Mouse (Mus musculus): ENCODE data around the gene Rps17. TPM values are rescaled to one million over a fixed set of nuclear protein-coding genes. Genes with fewer than 3 reads are reported as not detected.

Rps17 gene
- 1,243 and 1,376 TPM in 2 replicates for polyA plus RNA-seq (2012; rRNA removed)

DNA sequence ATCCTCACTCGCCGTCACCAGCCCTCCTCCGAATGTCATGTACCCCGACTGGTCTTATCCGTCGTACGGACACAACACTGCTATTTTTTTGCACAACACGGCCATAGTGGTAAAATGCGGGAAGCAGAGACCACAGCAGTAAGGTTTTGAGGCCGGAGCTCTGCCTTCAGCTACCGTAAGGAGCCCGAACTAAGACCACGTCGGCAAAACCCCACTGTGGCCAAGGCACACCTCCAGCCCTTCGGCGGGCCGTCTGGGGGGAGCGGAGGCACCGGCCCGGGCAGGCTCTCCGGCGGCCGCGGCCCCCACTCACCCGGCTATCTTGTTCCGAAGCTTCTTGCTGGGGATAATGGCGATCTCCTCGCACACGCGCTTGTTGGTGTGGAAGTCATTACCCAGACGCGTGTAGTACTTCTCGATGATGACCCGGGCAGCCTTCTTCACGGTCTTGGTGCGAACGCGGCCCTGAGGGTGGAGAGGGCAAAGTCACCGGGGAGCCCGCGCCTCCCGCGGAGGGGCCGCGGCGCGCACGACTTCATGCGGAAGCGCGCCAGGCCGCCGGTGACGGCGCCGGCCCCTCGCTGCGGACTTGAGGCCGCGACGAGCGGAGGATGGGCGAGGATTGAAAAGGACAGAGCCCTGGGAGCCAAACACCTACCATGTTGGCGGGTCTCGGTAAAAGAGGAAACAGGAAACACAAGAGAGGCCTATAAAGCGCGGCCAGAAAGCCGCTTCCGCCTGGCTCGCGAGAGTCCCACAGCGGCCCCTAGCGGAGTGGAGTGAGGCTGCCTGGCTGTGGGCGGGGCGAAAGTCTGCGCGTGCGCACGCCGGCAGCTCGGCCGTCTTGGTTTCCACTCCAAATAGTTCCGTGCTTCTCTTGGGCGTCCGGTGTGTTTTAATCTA, at the start of gene Rps17:
TSS of gene Rps17 (minus strand) at position 711 of the 903 bp plus-strand sequence.
- H3K36me3 ChIP-seq (ENCODE audit: control insufficient read depth, insufficient read depth, low read length) = peaks cover 4% of the 10 kb centered on the region; the same call in 1 of the 2 replicates
- peak within 1 kb of the TSS; percentile 73 for H3K27ac ChIP-seq (ENCODE audit: insufficient read depth, low read depth, low read length)
- peak within 1 kb of the TSS; percentile 78 for H3K4me3 ChIP-seq (ENCODE audit: insufficient read depth, low read depth, low read length)
- no peaks in the 10 kb centered on the region for H3K27me3 ChIP-seq (replicated peaks; ENCODE audit: control insufficient read depth, insufficient read depth, low read length)
- H3K4me1 ChIP-seq (ENCODE audit: control insufficient read depth, insufficient read depth, low read length) = peaks cover 16% of the 10 kb centered on the region; the same call in 1 of the 2 replicates
- peak; percentile 77 for TF ChIP-seq CTCF (conservative IDR thresholded peaks at IDR 0.05; ENCODE audit: insufficient read depth, insufficient read length, low read depth, low read length)
- peak; percentile 51 for TF ChIP-seq POLR2A (IDR thresholded peaks at IDR 0.05; ENCODE audit: low read depth, low read length)
- WGBS = under 1% methylated on average over 85 of the region's 85 CpGs
- DNase-seq = peak; percentile 97

DNA sequence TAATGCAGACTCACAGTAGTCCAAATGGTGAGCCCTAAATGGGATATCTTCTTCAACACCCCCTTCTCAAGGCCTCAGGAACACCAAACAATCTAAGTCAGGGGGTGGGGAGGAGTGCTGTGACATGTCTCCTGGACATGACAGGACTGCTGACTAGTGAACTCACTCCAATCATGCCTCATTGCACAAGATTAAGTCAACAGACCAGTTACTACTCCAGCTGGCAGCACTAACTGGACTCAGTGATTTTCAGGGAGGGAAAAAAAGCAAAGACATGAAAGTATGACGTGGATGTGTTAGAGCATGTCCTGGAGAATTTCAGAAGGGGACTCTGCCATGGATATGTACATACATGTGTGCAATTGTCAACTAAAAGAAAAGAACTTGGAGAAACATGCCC, 34.3 kb upstream of the Rps17 start:
- Histone ChIP-seq H3K4me3 (ENCODE audit: insufficient read depth, low read depth, low read length) (no peak overlapping the region), H3K36me3 (ENCODE audit: control insufficient read depth, insufficient read depth, low read length) (no peaks in the 10 kb centered on the region), H3K27me3 (replicated peaks; ENCODE audit: control insufficient read depth, insufficient read depth, low read length) (no peaks in the 10 kb centered on the region), H3K4me1 (ENCODE audit: control insufficient read depth, insufficient read depth, low read length) (no peaks in the 10 kb centered on the region), H3K27ac (ENCODE audit: insufficient read depth, low read depth, low read length) (no peak overlapping the region)
- TF ChIP-seq POLR2A (IDR thresholded peaks at IDR 0.05; ENCODE audit: low read depth, low read length) (no peak), CTCF (conservative IDR thresholded peaks at IDR 0.05; ENCODE audit: insufficient read depth, insufficient read length, low read depth, low read length) (no peak)
- 49% methylated on average over 1 of the region's 1 CpGs for WGBS
- no peak for DNase-seq

DNA sequence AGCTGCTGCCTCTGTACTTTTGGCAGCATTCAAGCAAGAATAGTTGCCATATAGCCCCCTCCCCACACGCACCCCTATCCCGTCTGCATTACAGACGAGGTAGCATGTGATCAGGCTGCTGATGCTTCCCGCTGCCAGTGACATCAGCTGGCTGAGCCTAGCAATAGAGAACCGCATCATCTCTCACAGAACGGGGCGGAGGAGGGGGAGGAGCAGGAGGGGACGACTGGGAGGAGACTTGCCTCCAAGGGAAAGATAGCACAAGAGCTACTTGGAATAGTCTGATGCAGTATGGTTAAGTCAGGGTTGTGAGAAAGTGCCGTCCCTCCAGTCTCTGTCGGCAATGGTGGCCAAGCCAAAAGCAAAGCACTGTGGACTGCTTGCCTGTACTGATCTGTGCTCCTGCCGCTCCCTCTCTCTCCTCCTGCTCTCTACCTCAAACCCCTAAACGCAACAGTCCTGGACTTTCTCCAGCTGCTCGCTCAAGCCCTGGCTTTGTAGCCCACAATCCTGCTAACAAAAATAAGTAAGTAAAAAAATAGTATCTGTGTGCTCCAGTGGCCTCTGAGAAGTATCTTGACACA, 27.4 kb upstream of the Rps17 start:
- DNase-seq = no peak
- Histone ChIP-seq H3K4me3 (ENCODE audit: insufficient read depth, low read depth, low read length) (no peak overlapping the region), H3K36me3 (ENCODE audit: control insufficient read depth, insufficient read depth, low read length) (no peaks in the 10 kb centered on the region), H3K27me3 (replicated peaks; ENCODE audit: control insufficient read depth, insufficient read depth, low read length) (no peaks in the 10 kb centered on the region), H3K4me1 (ENCODE audit: control insufficient read depth, insufficient read depth, low read length) (peaks cover 3% of the 10 kb centered on the region; the same call in 1 of the 2 replicates), H3K27ac (ENCODE audit: insufficient read depth, low read depth, low read length) (no peak overlapping the region)
- no peak for TF ChIP-seq POLR2A (IDR thresholded peaks at IDR 0.05; ENCODE audit: low read depth, low read length)
- TF ChIP-seq CTCF (conservative IDR thresholded peaks at IDR 0.05; ENCODE audit: insufficient read depth, insufficient read length, low read depth, low read length) = no peak
- 11% methylated on average over 13 of the region's 13 CpGs for WGBS

DNA sequence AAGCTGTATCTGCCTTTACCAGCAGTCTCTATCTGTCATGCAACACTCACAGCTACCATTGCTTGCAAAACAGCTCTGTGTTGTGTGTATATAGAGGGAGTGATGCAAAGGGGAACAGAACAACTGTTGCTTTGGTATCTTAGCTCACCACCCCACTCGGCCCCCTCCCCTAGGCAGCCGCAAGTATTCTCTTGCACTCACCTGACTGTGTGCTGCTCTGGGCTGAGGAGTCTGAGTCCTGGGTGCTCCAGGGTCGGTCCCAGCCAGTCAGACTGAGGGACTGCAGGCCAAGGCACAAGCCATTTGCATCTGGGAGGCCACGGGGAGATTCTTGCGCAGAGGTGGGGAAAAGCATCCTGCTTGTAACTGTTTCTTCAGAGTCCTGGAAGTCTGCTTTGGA, 26.8 kb upstream of the Rps17 start:
- H3K4me1 ChIP-seq (ENCODE audit: control insufficient read depth, insufficient read depth, low read length) = peaks cover 3% of the 10 kb centered on the region; the same call in 1 of the 2 replicates
- H3K27ac ChIP-seq (ENCODE audit: insufficient read depth, low read depth, low read length) = no peak overlapping the region
- no peak for DNase-seq
- TF ChIP-seq POLR2A (IDR thresholded peaks at IDR 0.05; ENCODE audit: low read depth, low read length) = no peak
- no peak for TF ChIP-seq CTCF (conservative IDR thresholded peaks at IDR 0.05; ENCODE audit: insufficient read depth, insufficient read length, low read depth, low read length)
- H3K4me3 ChIP-seq (ENCODE audit: insufficient read depth, low read depth, low read length) = no peak overlapping the region
- H3K36me3 ChIP-seq (ENCODE audit: control insufficient read depth, insufficient read depth, low read length) = no peaks in the 10 kb centered on the region
- 38% methylated on average over 5 of the region's 5 CpGs for WGBS
- H3K27me3 ChIP-seq (replicated peaks; ENCODE audit: control insufficient read depth, insufficient read depth, low read length) = no peaks in the 10 kb centered on the region

DNA sequence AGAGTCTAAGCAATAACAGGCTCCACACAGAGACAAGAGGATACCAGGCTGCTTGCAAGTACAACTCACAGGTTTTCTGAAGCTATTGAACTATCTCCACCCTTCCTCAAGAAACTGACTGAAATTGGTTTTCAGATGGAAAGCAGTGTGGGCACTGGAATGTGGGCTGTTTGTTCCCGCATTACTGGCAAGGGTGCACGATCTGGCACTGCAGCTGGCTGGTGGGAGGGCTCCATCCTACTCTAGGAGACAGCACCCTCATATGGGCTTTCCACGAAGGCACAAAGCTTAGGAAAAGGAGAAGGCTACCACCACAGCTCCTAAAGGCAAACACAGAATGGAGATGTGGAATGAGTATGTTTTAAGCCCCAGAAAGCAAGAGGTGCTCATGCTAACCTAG, 24.7 kb upstream of the Rps17 start:
- Histone ChIP-seq H3K27me3 (replicated peaks; ENCODE audit: control insufficient read depth, insufficient read depth, low read length) (no peaks in the 10 kb centered on the region; the same call in 1 of the 2 replicates), H3K27ac (ENCODE audit: insufficient read depth, low read depth, low read length) (no peak overlapping the region), H3K4me3 (ENCODE audit: insufficient read depth, low read depth, low read length) (no peak overlapping the region), H3K36me3 (ENCODE audit: control insufficient read depth, insufficient read depth, low read length) (no peaks in the 10 kb centered on the region), H3K4me1 (ENCODE audit: control insufficient read depth, insufficient read depth, low read length) (peaks cover 3% of the 10 kb centered on the region; the same call in 1 of the 2 replicates)
- 65% methylated on average over 3 of the region's 3 CpGs for WGBS
- TF ChIP-seq POLR2A (IDR thresholded peaks at IDR 0.05; ENCODE audit: low read depth, low read length) = no peak
- no peak for TF ChIP-seq CTCF (conservative IDR thresholded peaks at IDR 0.05; ENCODE audit: insufficient read depth, insufficient read length, low read depth, low read length)
- DNase-seq = no peak

DNA sequence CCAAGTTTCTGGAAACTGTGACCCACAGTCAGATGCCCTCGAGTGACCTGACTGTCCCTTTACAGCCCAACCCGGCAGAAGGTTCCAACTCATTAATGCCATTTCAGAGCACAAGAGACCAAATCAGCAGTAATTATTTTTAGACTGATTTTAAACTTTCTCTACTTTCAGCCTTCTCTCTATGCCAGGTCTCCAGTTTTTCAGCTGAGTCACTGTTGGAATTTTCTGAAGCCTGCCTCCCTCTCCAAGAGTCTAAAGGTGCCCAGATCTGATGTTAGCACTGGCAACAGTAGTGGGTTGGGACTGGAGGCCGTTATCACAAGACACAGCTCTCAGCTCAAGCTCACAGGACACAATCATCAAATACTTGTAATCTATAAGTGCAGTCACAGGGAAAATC, 22.9 kb upstream of the Rps17 start:
- Histone ChIP-seq H3K27ac (ENCODE audit: insufficient read depth, low read depth, low read length) (no peak overlapping the region), H3K4me3 (ENCODE audit: insufficient read depth, low read depth, low read length) (no peak overlapping the region), H3K4me1 (ENCODE audit: control insufficient read depth, insufficient read depth, low read length) (peaks cover 3% of the 10 kb centered on the region; the same call in 1 of the 2 replicates), H3K27me3 (replicated peaks; ENCODE audit: control insufficient read depth, insufficient read depth, low read length) (no peaks in the 10 kb centered on the region; the same call in 1 of the 2 replicates), H3K36me3 (ENCODE audit: control insufficient read depth, insufficient read depth, low read length) (no peaks in the 10 kb centered on the region)
- WGBS = 40% methylated on average over 3 of the region's 3 CpGs
- TF ChIP-seq CTCF (conservative IDR thresholded peaks at IDR 0.05; ENCODE audit: insufficient read depth, insufficient read length, low read depth, low read length) = no peak
- TF ChIP-seq POLR2A (IDR thresholded peaks at IDR 0.05; ENCODE audit: low read depth, low read length) = no peak
- peak; percentile 15 for DNase-seq

DNA sequence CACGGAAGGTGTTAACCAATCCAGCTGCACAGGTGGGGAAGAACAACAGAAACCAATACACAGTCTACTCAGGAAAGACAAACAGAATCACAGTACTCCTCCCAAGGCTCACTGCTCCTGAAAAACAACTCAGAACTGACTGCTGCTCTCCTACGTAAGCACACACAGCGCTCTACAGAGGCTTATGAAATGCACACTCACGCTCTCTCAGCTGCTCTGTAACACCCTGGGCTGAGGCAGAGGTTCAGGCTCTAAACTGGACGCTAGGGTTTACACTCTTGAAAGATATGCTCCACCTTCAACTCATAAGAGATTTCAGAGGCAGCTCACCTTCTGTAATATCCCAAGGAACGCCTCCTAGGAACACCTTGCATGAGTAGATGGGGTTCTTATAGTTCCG, 11.9 kb upstream of the Rps17 start:
- Histone ChIP-seq H3K27ac (ENCODE audit: insufficient read depth, low read depth, low read length) (no peak overlapping the region), H3K36me3 (ENCODE audit: control insufficient read depth, insufficient read depth, low read length) (no peaks in the 10 kb centered on the region), H3K4me1 (ENCODE audit: control insufficient read depth, insufficient read depth, low read length) (peaks cover 9% of the 10 kb centered on the region), H3K4me3 (ENCODE audit: insufficient read depth, low read depth, low read length) (no peak overlapping the region), H3K27me3 (replicated peaks; ENCODE audit: control insufficient read depth, insufficient read depth, low read length) (no peaks in the 10 kb centered on the region)
- TF ChIP-seq POLR2A (IDR thresholded peaks at IDR 0.05; ENCODE audit: low read depth, low read length) = no peak
- TF ChIP-seq CTCF (conservative IDR thresholded peaks at IDR 0.05; ENCODE audit: insufficient read depth, insufficient read length, low read depth, low read length) = no peak
- DNase-seq = no peak
- 72% methylated on average over 7 of the region's 7 CpGs for WGBS

All from kidney, adult 2 months (tissue).